Mouse (Mus musculus) left cerebral cortex, adult 6 months (tissue): Measurements from ENCODE around the gene Pdzd9. TPM values are rescaled to one million over a fixed set of nuclear protein-coding genes. Genes with fewer than 3 reads are reported as not detected.

Experiments used
- long read RNA-seq, 2 experiments: library from polyadenylated mRNA; unstranded; transcript quantifications; one replicate each; pipeline ENCODE4 v2.0.0; 2019 to 2020
- polyA plus RNA-seq: library from polyadenylated mRNA; unstranded; fragments of <200 nt; fragmentation: Nextera tagmentation; gene quantifications from 2 replicates; pipeline ENCODE4 v1.2.3, GENCODE M21; 2021

Pdzd9 gene
- polyA plus RNA-seq: 0.05 and 0.18 TPM in 2 replicates
- long read RNA-seq, experiment 1: 0 reads
- long read RNA-seq, experiment 2: 0 reads

GRCm38 (mm10) chr7:120670153-120670875 lies at the start of gene Pdzd9:
Pdzd9 (minus strand) TSS chr7:120670343.

GRCm38 (mm10) chr7:120677001-120677643 lies 7.0 kb upstream of the Pdzd9 start, which contains the start of gene Mosmo:
Mosmo (plus strand) TSS chr7:120677618.

GRCm38 (mm10) chr7:120634711-120635361 lies 35.3 kb downstream of the Pdzd9 start, which contains the start of gene Uqcrc2:
Uqcrc2 (plus strand) TSS chr7:120635176.

Other genes with a start within 250 kb of the Pdzd9 start
- 203 and 241 TPM in 2 replicates for gene Uqcrc2, start 35.2 kb downstream of the Pdzd9 start, polyA plus RNA-seq
- gene Mosmo, start 7.3 kb upstream of the Pdzd9 start, polyA plus RNA-seq: 10.6 and 15.9 TPM in 2 replicates
- gene Vwa3a, start 69.0 kb upstream of the Pdzd9 start, polyA plus RNA-seq: 2.0 and 2.7 TPM in 2 replicates
- gene Gm5737, start 142.0 kb upstream of the Pdzd9 start, polyA plus RNA-seq: not detected in 2 replicates
- gene Eef2k, start 172.5 kb upstream of the Pdzd9 start, polyA plus RNA-seq: 5.5 and 7.2 TPM in 2 replicates
- gene Polr3e, start 247.4 kb upstream of the Pdzd9 start, polyA plus RNA-seq: 15.2 and 16.5 TPM in 2 replicates